Mouse (Mus musculus): ENCODE results near the gene Asl. TPM values are rescaled to one million over a fixed set of nuclear protein-coding genes. Genes with fewer than 3 reads are reported as not detected.
A peak's percentile ranks its signal among the peaks of the same experiment; 100 is the strongest.
"Not testable (repeated sequence)": the region's sequence is repeated elsewhere in the genome, so short reads cannot be mapped to it uniquely, and the experiment has no call there.

Asl gene
- polyA plus RNA-seq, 1 experiment from 2014 or later = 20.9 TPM

GRCm38 (mm10) chr5:130041262-130041661, 12.2 kb upstream of the Asl start:
- Histone ChIP-seq H3K4me3 (replicated peaks) (no peak overlapping the region), H3K4me1 (no peaks in the 10 kb centered on the region), H3K27me3 (no peaks in the 10 kb centered on the region), H3K36me3 (replicated peaks) (peaks cover 72% of the 10 kb centered on the region), H3K27ac (no peak overlapping the region), H3K4me2 (no peak overlapping the region), H3K9ac (no peak overlapping the region), H3K9me3 (no peaks in the 10 kb centered on the region)
- no peak for ATAC-seq (ENCODE audit: low FRiP score)
- 86% methylated on average over 4 of the region's 4 CpGs for WGBS

- 93% methylated on average over 4 of the region's 4 CpGs for WGBS
- ATAC-seq (ENCODE audit: low FRiP score) = no peak
- H3K4me2 ChIP-seq = no peak overlapping the region
- no peaks in the 10 kb centered on the region for H3K9me3 ChIP-seq
- H3K27me3 ChIP-seq = no peaks in the 10 kb centered on the region
- H3K4me3 ChIP-seq (replicated peaks) = no peak overlapping the region
- no peak overlapping the region for H3K9ac ChIP-seq
- no peaks in the 10 kb centered on the region for H3K4me1 ChIP-seq
- H3K27ac ChIP-seq = no peak overlapping the region
- peaks cover 70% of the 10 kb centered on the region for H3K36me3 ChIP-seq (replicated peaks)
Measured at GRCm38 (mm10) chr5:130040797-130041196, 11.8 kb upstream of the Asl start.

GRCm38 (mm10) chr5:130037752-130038455, 8.9 kb upstream of the Asl start:
- no peak for ATAC-seq (ENCODE audit: low FRiP score)
- H3K27ac ChIP-seq = no peak overlapping the region
- no peak overlapping the region for H3K4me2 ChIP-seq
- no peaks in the 10 kb centered on the region for H3K4me1 ChIP-seq
- peaks cover 55% of the 10 kb centered on the region for H3K36me3 ChIP-seq (replicated peaks)
- 68% methylated on average over 19 of the region's 19 CpGs for WGBS
- no peaks in the 10 kb centered on the region for H3K9me3 ChIP-seq
- no peaks in the 10 kb centered on the region for H3K27me3 ChIP-seq
- no peak overlapping the region for H3K9ac ChIP-seq
- H3K4me3 ChIP-seq (replicated peaks) = no peak overlapping the region

- not testable (repeated sequence) for H3K27ac ChIP-seq; H3K9ac ChIP-seq; H3K9me3 ChIP-seq; ATAC-seq (ENCODE audit: low FRiP score); H3K4me1 ChIP-seq; H3K27me3 ChIP-seq; H3K4me3 ChIP-seq (replicated peaks); H3K4me2 ChIP-seq
- 68% methylated on average over 2 of the region's 2 CpGs for WGBS
- H3K36me3 ChIP-seq (replicated peaks) = peaks cover 40% of the 10 kb centered on the region
Measured at GRCm38 (mm10) chr5:130036300-130036699, 7.3 kb upstream of the Asl start.

GRCm38 (mm10) chr5:130033869-130034268, 4.8 kb upstream of the Asl start:
- Histone ChIP-seq H3K4me2 (no peak overlapping the region), H3K9me3 (no peaks in the 10 kb centered on the region), H3K4me3 (replicated peaks) (no peak overlapping the region), H3K9ac (no peak overlapping the region), H3K27me3 (no peaks in the 10 kb centered on the region), H3K27ac (no peak overlapping the region), H3K36me3 (replicated peaks) (peaks cover 23% of the 10 kb centered on the region), H3K4me1 (peaks cover 10% of the 10 kb centered on the region; the same call in 1 of the 2 replicates)
- 83% methylated on average over 2 of the region's 2 CpGs for WGBS
- no peak for ATAC-seq (ENCODE audit: low FRiP score)

- no peak overlapping the region for H3K27ac ChIP-seq
- peaks cover 11% of the 10 kb centered on the region for H3K27me3 ChIP-seq
- peaks cover 12% of the 10 kb centered on the region; the same call in 1 of the 2 replicates for H3K36me3 ChIP-seq (replicated peaks)
- WGBS = 94% methylated on average over 19 of the region's 19 CpGs
- no peak for ATAC-seq (ENCODE audit: low FRiP score)
- H3K4me2 ChIP-seq = no peak overlapping the region
- H3K4me1 ChIP-seq = peaks cover 10% of the 10 kb centered on the region; the same call in 1 of the 2 replicates
- no peak overlapping the region for H3K4me3 ChIP-seq (replicated peaks)
- H3K9me3 ChIP-seq = no peaks in the 10 kb centered on the region
- H3K9ac ChIP-seq = no peak overlapping the region
Measured at GRCm38 (mm10) chr5:130031410-130032390, 2.7 kb upstream of the Asl start.

- ATAC-seq (ENCODE audit: low FRiP score) = no peak
- Histone ChIP-seq H3K27me3 (peaks cover 11% of the 10 kb centered on the region), H3K4me1 (peaks cover 18% of the 10 kb centered on the region; the same call in 1 of the 2 replicates), H3K27ac (no peak overlapping the region), H3K9ac (no peak overlapping the region), H3K4me3 (replicated peaks) (no peak overlapping the region), H3K4me2 (no peak overlapping the region), H3K36me3 (replicated peaks) (no peaks in the 10 kb centered on the region), H3K9me3 (no peaks in the 10 kb centered on the region)
- 87% methylated on average over 7 of the region's 7 CpGs for WGBS
Measured at GRCm38 (mm10) chr5:130027696-130028095, 1.4 kb downstream of the Asl start.

GRCm38 (mm10) chr5:130027134-130027533, 1.9 kb downstream of the Asl start:
- Histone ChIP-seq H3K4me1 (peaks cover 18% of the 10 kb centered on the region; the same call in 1 of the 2 replicates), H3K9me3 (no peaks in the 10 kb centered on the region), H3K9ac (no peak overlapping the region), H3K27ac (no peak overlapping the region), H3K4me3 (replicated peaks) (no peak overlapping the region), H3K27me3 (peaks cover 11% of the 10 kb centered on the region), H3K36me3 (replicated peaks) (no peaks in the 10 kb centered on the region), H3K4me2 (no peak overlapping the region)
- 79% methylated on average over 5 of the region's 5 CpGs for WGBS
- no peak for ATAC-seq (ENCODE audit: low FRiP score)

GRCm38 (mm10) chr5:130023767-130024539, 5.1 kb downstream of the Asl start:
- WGBS = under 1% methylated on average over 32 of the region's 32 CpGs
- peak; percentile 92 for ATAC-seq (ENCODE audit: low FRiP score)
- Histone ChIP-seq H3K4me3 (replicated peaks) (peak overlapping the region; percentile 59), H3K4me2 (peak overlapping the region; percentile 76), H3K27ac (peak overlapping the region; percentile 65), H3K9ac (peak overlapping the region; percentile 53), H3K36me3 (replicated peaks) (no peaks in the 10 kb centered on the region), H3K4me1 (peaks cover 8% of the 10 kb centered on the region; the same call in 1 of the 2 replicates), H3K27me3 (peaks cover 11% of the 10 kb centered on the region), H3K9me3 (no peaks in the 10 kb centered on the region)

- peaks cover 8% of the 10 kb centered on the region; the same call in 1 of the 2 replicates for H3K4me1 ChIP-seq
- H3K4me3 ChIP-seq (replicated peaks) = peak overlapping the region; percentile 59; the same call in 1 of the 2 replicates
- H3K4me2 ChIP-seq = peak overlapping the region; percentile 76
- H3K9ac ChIP-seq = 0 out of 2 replicates have a peak overlapping the region, but pooled peaks have one; percentile 25
- ATAC-seq (ENCODE audit: low FRiP score) = 0 out of 2 replicates have a peak, but pooled peaks have one; percentile 1
- 44% methylated on average over 12 of the region's 12 CpGs for WGBS
- no peaks in the 10 kb centered on the region for H3K36me3 ChIP-seq (replicated peaks)
- H3K9me3 ChIP-seq = no peaks in the 10 kb centered on the region
- peaks cover 7% of the 10 kb centered on the region for H3K27me3 ChIP-seq
- H3K27ac ChIP-seq = no peak overlapping the region
Measured at GRCm38 (mm10) chr5:130023067-130023766, 5.8 kb downstream of the Asl start.

GRCm38 (mm10) chr5:130022366-130022765, 6.7 kb downstream of the Asl start:
- no peak overlapping the region for H3K9ac ChIP-seq
- no peak overlapping the region for H3K4me2 ChIP-seq
- peaks cover 3% of the 10 kb centered on the region for H3K27me3 ChIP-seq
- H3K4me1 ChIP-seq = peaks cover 8% of the 10 kb centered on the region; the same call in 1 of the 2 replicates
- ATAC-seq (ENCODE audit: low FRiP score) = no peak
- no peaks in the 10 kb centered on the region for H3K36me3 ChIP-seq (replicated peaks)
- no peak overlapping the region for H3K27ac ChIP-seq
- WGBS = 83% methylated on average over 7 of the region's 7 CpGs
- no peaks in the 10 kb centered on the region for H3K9me3 ChIP-seq
- H3K4me3 ChIP-seq (replicated peaks) = no peak overlapping the region
